Mouse (Mus musculus) embryonic facial prominence, embryonic 11.5 days (tissue): Measurements from ENCODE around the gene Lrtm2. TPM values are rescaled to one million over a fixed set of nuclear protein-coding genes. Genes with fewer than 3 reads are reported as not detected.

Experiments used
- ATAC-seq: fragments of 200-750 bp; cut with Nextera tagmentation; replicated peaks from 2 replicates; pipeline ENCODE4 v1.8.0; 2017; ENCODE audit warnings: low read depth; ENCODE audit not compliant: insufficient number of reproducible peaks, low FRiP score, low TSS enrichment
- DNase-seq: peaks from one replicate; pipeline ENCODE4 v3.0.0-alpha.2; 2015; ENCODE audit warnings: low spot score
- H3K27ac ChIP-seq: fragments of 300-500 bp; sonication (generic); replicated peaks from 2 replicates; pipeline ENCODE4 v1.5.1; 2014; ENCODE audit warnings: mild to moderate bottlenecking, low read depth, low read length, control low read depth
- H3K27me3 ChIP-seq: fragments of 300-500 bp; sonication (generic); 2 replicates; pipeline ENCODE4 v1.6.1; 2014; ENCODE audit warnings: mild to moderate bottlenecking, low read length, moderate library complexity, mixed read lengths; ENCODE audit not compliant: control insufficient read depth, insufficient read depth
- H3K36me3 ChIP-seq: fragments of 300-500 bp; sonication (generic); replicated peaks from 2 replicates; pipeline ENCODE4 v1.6.1; 2014; ENCODE audit warnings: low read depth, mild to moderate bottlenecking, low read length, moderate library complexity, mixed read lengths; ENCODE audit not compliant: control insufficient read depth, insufficient read depth
- H3K4me1 ChIP-seq: fragments of 300-500 bp; sonication (generic); 2 replicates; pipeline ENCODE4 v1.6.1; 2014; ENCODE audit warnings: low read length, mixed read lengths; ENCODE audit not compliant: control insufficient read depth, insufficient read depth
- H3K4me2 ChIP-seq: fragments of 300-500 bp; sonication (generic); 2 replicates; pipeline ENCODE4 v1.6.1; 2014; ENCODE audit warnings: low read depth, mild to moderate bottlenecking, control low read depth, low read length, moderate library complexity
- H3K4me3 ChIP-seq: fragments of 300-500 bp; sonication (generic); 2 replicates; pipeline ENCODE4 v1.5.1; 2014; ENCODE audit warnings: low read depth, low read length, control low read depth
- H3K9ac ChIP-seq: fragments of 300-500 bp; sonication (generic); replicated peaks from 2 replicates; pipeline ENCODE4 v1.6.1; 2014; ENCODE audit warnings: mild to moderate bottlenecking, control low read depth, low read length
- H3K9me3 ChIP-seq: fragments of 300-500 bp; sonication (generic); replicated peaks from 2 replicates; pipeline ENCODE4 v1.6.1; 2016; ENCODE audit warnings: mild to moderate bottlenecking, low read length, inconsistent platforms, mixed read lengths; ENCODE audit not compliant: control insufficient read depth
- whole genome bisulfite sequencing: fragments of 180-500 bp; shearing (Covaris S2); extraction: QIAGEN DNeasy Blood & Tissue Kit; methylation state at CpG from one replicate; pipeline ENCODE4 v1.1.7; 2014; 5-methylcytosine and 5-hydroxymethylcytosine counted together
- polyA plus RNA-seq: library from polyadenylated mRNA; unstranded; fragments of >200 nt; fragmentation: Nextera tagmentation; extraction: Ambion mirVana; gene quantifications from 2 replicates; pipeline ENCODE4 v1.2.1, GENCODE M21; 2014

The Lrtm2 gene
- polyA plus RNA-seq, 1 experiment from 2014 or later: not detected

DNA sequence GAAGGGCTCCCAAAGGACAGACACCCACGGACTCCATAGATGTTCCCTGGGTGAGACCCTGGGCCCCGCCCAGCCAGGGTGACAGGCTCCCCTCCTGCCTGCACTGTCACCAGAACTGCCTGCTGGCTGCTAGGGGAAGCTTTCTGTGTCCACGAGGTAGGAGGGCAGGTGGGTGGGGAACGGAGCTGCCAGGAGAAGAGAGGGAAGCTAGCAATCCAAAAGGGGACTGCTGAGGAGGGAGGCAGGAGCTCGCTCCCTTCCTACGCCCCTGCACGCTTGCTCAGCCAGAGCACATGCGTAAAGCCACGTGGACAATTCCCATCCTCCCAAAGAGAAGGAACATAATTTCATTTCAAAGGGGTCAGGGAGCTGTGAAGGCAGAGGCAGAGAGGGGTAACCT, 20.4 kb downstream of the Lrtm2 start:
- Histone ChIP-seq H3K9ac (no peak overlapping the region), H3K36me3 (no peaks in the 10 kb centered on the region), H3K9me3 (no peaks in the 10 kb centered on the region), H3K27me3 (no peaks in the 10 kb centered on the region), H3K4me3 (no peak overlapping the region), H3K4me1 (no peaks in the 10 kb centered on the region), H3K27ac (no peak overlapping the region), H3K4me2 (no peak overlapping the region)
- DNase-seq: no peak
- no peak for ATAC-seq
- 50% methylated on average over 9 of the region's 9 CpGs for WGBS

DNA sequence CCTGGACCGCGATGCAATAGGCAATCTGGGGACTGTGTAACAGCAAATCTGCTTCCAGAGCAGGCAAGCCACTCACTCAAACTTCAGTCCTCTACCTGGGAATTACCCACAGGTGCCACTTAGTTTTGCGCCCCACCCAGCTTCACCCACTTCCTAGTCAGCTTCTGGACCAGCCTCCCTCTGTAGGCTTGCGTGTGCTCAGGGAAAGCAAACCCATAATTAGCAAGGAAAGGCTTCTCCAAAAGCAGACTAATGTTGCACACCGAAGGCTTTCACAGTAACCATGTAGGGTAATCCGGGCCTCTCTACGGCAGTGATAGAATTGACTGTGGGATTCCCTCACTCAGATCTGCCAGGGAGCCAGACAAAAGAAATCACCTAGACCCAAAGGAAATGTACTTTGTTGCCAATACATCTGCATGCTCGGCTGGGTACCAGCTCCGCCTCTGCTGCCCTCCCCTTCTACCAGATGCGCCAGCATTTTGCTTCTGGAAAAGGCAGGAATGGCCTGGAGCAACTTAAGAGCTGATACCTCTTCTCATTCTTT, 22.6 kb downstream of the Lrtm2 start:
- Histone ChIP-seq H3K9me3 (no peaks in the 10 kb centered on the region), H3K9ac (no peak overlapping the region), H3K4me1 (no peaks in the 10 kb centered on the region), H3K4me3 (no peak overlapping the region), H3K27me3 (no peaks in the 10 kb centered on the region), H3K4me2 (no peak overlapping the region), H3K27ac (no peak overlapping the region), H3K36me3 (no peaks in the 10 kb centered on the region)
- ATAC-seq (no peak), DNase-seq (no peak)
- 53% methylated on average over 10 of the region's 10 CpGs for WGBS

DNA sequence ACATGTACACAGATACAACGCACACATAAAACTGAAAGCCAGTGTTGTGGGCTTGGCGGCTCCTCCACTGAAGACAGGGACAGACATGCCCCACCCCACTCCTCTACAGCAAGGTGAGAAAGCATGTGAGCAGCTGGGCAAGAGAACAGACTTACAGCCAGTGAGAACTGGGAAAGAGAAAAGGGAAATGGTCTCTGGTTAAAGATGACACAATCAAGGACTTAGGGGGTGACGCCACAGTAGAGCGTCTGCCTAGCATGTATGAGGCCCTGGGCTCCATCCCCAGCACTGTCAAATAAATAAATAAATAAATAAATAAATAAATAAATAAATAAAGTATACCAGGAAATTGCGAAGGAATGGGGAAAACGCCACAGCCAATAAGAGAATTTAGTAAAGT, 27.2 kb downstream of the Lrtm2 start:
- ATAC-seq (no peak), DNase-seq (no peak)
- no peak overlapping the region for H3K27ac ChIP-seq
- no peaks in the 10 kb centered on the region for H3K4me1 ChIP-seq
- H3K4me2 ChIP-seq: no peak overlapping the region
- no peak overlapping the region for H3K9ac ChIP-seq
- H3K36me3 ChIP-seq: no peaks in the 10 kb centered on the region; the same call in 1 of the 2 replicates
- H3K27me3 ChIP-seq: no peaks in the 10 kb centered on the region
- H3K9me3 ChIP-seq: no peaks in the 10 kb centered on the region
- 88% methylated on average over 6 of the region's 6 CpGs for WGBS
- no peak overlapping the region for H3K4me3 ChIP-seq

DNA sequence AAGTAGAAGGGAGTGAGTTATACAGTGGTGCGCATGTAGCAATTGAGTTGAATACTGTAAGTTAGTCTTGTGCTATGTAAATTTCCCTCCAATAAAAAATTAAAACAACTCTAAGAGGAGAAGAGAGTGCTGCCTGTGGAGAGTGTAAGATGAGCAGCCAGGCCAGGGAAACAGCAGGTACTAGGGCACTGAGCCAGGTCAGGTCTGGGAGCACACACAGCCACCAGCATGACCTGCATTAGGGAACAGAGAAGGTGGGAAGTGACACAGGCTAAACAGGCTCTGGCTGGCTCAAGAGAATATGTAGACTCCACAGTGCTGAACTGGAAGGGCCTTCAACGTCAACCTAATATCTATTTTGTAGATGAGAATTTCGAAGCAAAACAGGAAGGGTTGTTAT, 29.3 kb downstream of the Lrtm2 start:
- no peak overlapping the region for H3K4me2 ChIP-seq
- ATAC-seq (no peak), DNase-seq (no peak)
- WGBS: 86% methylated on average over 3 of the region's 3 CpGs
- no peak overlapping the region for H3K27ac ChIP-seq
- H3K9ac ChIP-seq: no peak overlapping the region
- no peak overlapping the region for H3K4me3 ChIP-seq
- H3K27me3 ChIP-seq: no peaks in the 10 kb centered on the region
- no peaks in the 10 kb centered on the region for H3K9me3 ChIP-seq
- no peaks in the 10 kb centered on the region for H3K4me1 ChIP-seq
- H3K36me3 ChIP-seq: no peaks in the 10 kb centered on the region; the same call in 1 of the 2 replicates

DNA sequence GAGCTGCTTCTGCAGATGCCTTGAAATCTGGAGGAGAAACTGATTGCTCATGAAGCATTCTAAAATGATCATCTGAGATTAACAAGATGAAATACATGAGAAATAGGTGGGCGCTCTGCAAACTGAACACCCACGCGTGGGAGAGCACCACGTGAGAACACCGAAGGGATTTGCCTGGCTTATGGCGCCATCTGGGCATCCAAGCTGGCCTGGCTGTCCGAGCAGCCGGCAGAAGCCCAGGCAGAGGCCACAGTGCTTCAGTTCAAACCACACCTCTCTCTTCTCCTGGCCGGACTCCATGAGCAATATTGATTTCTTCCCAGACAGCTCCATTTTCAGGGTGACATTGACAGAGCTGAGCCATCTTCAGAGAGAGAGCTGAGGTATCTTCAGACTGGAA, 49.8 kb downstream of the Lrtm2 start:
- Histone ChIP-seq H3K9me3 (no peaks in the 10 kb centered on the region), H3K27ac (no peak overlapping the region), H3K36me3 (no peaks in the 10 kb centered on the region), H3K4me3 (no peak overlapping the region), H3K9ac (no peak overlapping the region), H3K4me1 (no peaks in the 10 kb centered on the region), H3K27me3 (no peaks in the 10 kb centered on the region), H3K4me2 (no peak overlapping the region)
- ATAC-seq (no peak), DNase-seq (no peak)
- WGBS: 73% methylated on average over 9 of the region's 9 CpGs

DNA sequence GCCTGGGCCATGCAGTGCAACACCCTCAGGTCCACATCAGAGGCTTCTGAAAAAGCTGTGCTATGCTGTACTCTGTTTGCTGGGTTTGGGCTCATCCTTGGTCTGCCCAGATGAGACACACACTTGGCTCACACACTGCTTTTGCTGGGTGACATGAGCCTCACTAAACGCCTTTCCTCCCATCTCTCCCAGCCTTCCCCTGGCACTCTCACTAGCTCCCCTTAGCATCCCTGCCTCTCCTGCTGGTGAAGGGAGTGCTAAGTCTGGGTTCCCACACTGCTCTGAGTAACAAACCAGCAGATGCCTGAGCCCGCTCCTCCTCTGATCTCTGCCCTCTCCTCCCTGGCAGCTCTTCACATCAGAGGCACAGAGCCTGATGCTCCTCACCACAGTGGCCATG, 53.9 kb downstream of the Lrtm2 start:
- no peak overlapping the region for H3K9ac ChIP-seq
- ATAC-seq (no peak), DNase-seq (no peak)
- WGBS: 74% methylated on average over 2 of the region's 2 CpGs
- H3K4me3 ChIP-seq: no peak overlapping the region
- no peaks in the 10 kb centered on the region for H3K9me3 ChIP-seq
- H3K27me3 ChIP-seq: no peaks in the 10 kb centered on the region
- H3K4me1 ChIP-seq: no peaks in the 10 kb centered on the region
- H3K36me3 ChIP-seq: no peaks in the 10 kb centered on the region
- no peak overlapping the region for H3K4me2 ChIP-seq
- H3K27ac ChIP-seq: no peak overlapping the region

Other genes with a start within 250 kb of the Lrtm2 start
- 7.3 and 7.9 TPM in 2 replicates for gene Dcp1b, start 155.5 kb downstream of the Lrtm2 start, polyA plus RNA-seq
- 4.3 and 4.7 TPM in 2 replicates for gene Cacna1c, start 134.3 kb downstream of the Lrtm2 start, polyA plus RNA-seq
- gene Cacna2d4, start 94.2 kb downstream of the Lrtm2 start, polyA plus RNA-seq: not detected in 2 replicates
- gene Adipor2, start 86.9 kb upstream of the Lrtm2 start, polyA plus RNA-seq: 15.4 and 16.2 TPM in 2 replicates
- 6.0 and 7.0 TPM in 2 replicates for gene Fbxl14, start 148.9 kb upstream of the Lrtm2 start, polyA plus RNA-seq
- gene Wnt5b, start 213.6 kb upstream of the Lrtm2 start, polyA plus RNA-seq: 12.9 and 13.8 TPM in 2 replicates